Comparison of ENCODE assay signal across 18 mouse cellular contexts in the genomic region with DNA sequence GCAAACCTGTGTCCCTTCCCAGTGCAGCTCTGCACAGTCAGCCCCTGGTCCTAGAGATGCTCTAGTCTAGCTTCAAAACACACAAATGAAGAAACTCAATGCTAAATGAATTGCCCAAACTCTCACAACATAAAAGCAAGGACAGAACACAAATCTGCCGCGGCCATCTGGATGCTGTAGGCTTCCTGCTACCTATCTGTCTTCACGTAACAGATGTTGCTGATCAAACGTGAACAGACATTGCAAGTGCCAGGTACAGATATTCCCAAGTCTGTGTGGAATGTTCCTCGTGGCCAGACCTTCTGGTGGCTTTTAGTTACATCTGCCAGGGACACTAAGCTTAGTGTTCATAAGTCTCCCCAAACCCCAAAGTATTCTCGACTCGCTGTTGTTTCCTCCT.
"Had no signal": no experiment of that assay in that cellular context is flagged by ENCODE, and none has a peak within 500 bp of the region (broad histone marks: within the 10 kb centered on the region; RNA-seq: fewer than 3 reads in every experiment).

No protein-coding gene starts in this region.

- H3K27me3 ChIP-seq: limb, embryonic 12.5 days; liver, embryonic 13.5 days; megakaryocyte, embryonic 14.5 days; midbrain, embryonic 15.5 days; neural tube, embryonic 12.5 days had no signal

- H3K9ac ChIP-seq: limb, embryonic 12.5 days; liver, embryonic 13.5 days; liver, postnatal 0 days; lung, embryonic 15.5 days; midbrain, embryonic 15.5 days; neural tube, embryonic 12.5 days had no signal

- H3K36me3 ChIP-seq: limb, embryonic 12.5 days; liver, embryonic 13.5 days; lung, embryonic 15.5 days; midbrain, embryonic 15.5 days; neural tube, embryonic 12.5 days had no signal

- H3K27ac ChIP-seq: limb, embryonic 12.5 days; liver, embryonic 13.5 days; lung, embryonic 15.5 days; macrophage; midbrain, embryonic 15.5 days; neural tube, embryonic 12.5 days had no signal

- DNase-seq: kidney, adult 8-10 months; kidney, postnatal 25 days; liver; liver, embryonic 13.5 days; liver, postnatal 0 days; lung, postnatal 14 days; retina, postnatal 1 day; spleen, adult 18-20 months; thymus, adult 18-20 months; thymus, postnatal 14 days had no signal

- H3K4me2 ChIP-seq: limb, embryonic 12.5 days; liver, embryonic 13.5 days; lung, embryonic 15.5 days; midbrain, embryonic 11.5 days; midbrain, embryonic 15.5 days; neural tube, embryonic 12.5 days had no signal

- ATAC-seq: intestine, postnatal 0 days; liver, postnatal 0 days; midbrain, embryonic 15.5 days had no signal

- H3K9me3 ChIP-seq: limb, embryonic 12.5 days; liver, embryonic 13.5 days; lung, embryonic 15.5 days; midbrain, embryonic 15.5 days; neural tube, embryonic 12.5 days had no signal

- H3K4me3 ChIP-seq: limb, embryonic 12.5 days; liver, embryonic 13.5 days; lung, embryonic 15.5 days; megakaryocyte, embryonic 14.5 days; midbrain, embryonic 15.5 days; neural tube, embryonic 12.5 days had no signal

- H3K4me1 ChIP-seq: liver, embryonic 13.5 days; lung, embryonic 15.5 days; megakaryocyte, embryonic 14.5 days; neural tube, embryonic 12.5 days had no signal
